Mouse (Mus musculus) lung, adult 2 months (tissue): ENCODE measurements around the gene Olfr618.

ENCODE experiments used
- CTCF ChIP-seq: fragments of 200-500 bp; IDR thresholded peaks from 2 replicates; pipeline ENCODE4 v1.5.1; 2011; ENCODE audit warnings: mild to moderate bottlenecking, low read length, control low read depth; ENCODE audit not compliant: insufficient read depth
- POLR2A ChIP-seq: fragments of 200-500 bp; IDR thresholded peaks from 2 replicates; pipeline ENCODE4 v1.6.1; 2011; ENCODE audit warnings: low read depth, mild to moderate bottlenecking, control low read depth, low read length, borderline replicate concordance; ENCODE audit errors: extremely low read depth

- TF ChIP-seq CTCF, result no peak
- TF ChIP-seq POLR2A, result no peak
These were observed 42.1 kb upstream of the Olfr618 start, which contains the start of gene Olfr613 for GRCm38 (mm10) chr7:103547774-103548173.
